Mouse (Mus musculus): Measurements from ENCODE around the gene Clip2. TPM values are rescaled to one million over a fixed set of nuclear protein-coding genes. Genes with fewer than 3 reads are reported as not detected.
"Not testable (repeated sequence)": the region's sequence is repeated elsewhere in the genome, so short reads cannot be mapped to it uniquely, and the experiment has no call there.

Clip2 gene
- polyA plus RNA-seq, 1 experiment, result not detected

DNA sequence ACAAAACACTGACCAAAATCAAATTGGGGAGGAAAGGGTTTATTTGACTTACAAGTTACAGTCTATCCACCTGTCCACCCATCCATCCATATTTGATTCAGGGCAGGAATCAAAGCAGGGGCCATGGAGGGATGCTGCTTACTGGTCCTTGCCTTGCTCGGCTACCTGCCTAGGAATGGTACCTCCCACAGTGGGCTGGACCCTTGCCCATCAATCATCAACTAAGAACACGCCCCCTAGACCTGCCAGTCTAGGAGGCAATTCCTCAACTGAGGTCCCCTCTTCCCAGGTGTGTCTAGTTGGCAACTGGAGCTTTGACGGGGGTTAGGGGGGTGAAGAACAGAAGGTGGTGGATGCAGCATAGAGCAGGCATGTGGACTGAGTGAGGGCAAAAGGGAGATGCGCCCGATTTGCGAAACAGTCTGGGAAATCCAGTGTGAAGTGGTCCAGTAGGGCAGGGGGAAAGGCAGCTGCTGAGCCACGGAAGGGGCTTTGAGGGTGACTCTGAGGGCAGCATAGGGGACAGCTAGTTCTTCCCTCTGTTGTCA, 67.0 kb downstream of the Clip2 start:
- Histone ChIP-seq H3K4me3 (ENCODE audit: insufficient read depth, low read depth, low read length) (no peak overlapping the region), H3K4me1 (ENCODE audit: control insufficient read depth, insufficient read depth, low read length) (peaks cover 25% of the 10 kb centered on the region), H3K27ac (ENCODE audit: insufficient read depth, low read depth, low read length) (no peak overlapping the region)
- 80% methylated on average over 7 of the region's 7 CpGs for WGBS
- TF ChIP-seq POLR2A (IDR thresholded peaks at IDR 0.05; ENCODE audit: insufficient read depth, low read depth, low read length), result no peak
- no peak for TF ChIP-seq CTCF (IDR thresholded peaks at IDR 0.05; ENCODE audit: insufficient read depth, low read depth, low read length)

DNA sequence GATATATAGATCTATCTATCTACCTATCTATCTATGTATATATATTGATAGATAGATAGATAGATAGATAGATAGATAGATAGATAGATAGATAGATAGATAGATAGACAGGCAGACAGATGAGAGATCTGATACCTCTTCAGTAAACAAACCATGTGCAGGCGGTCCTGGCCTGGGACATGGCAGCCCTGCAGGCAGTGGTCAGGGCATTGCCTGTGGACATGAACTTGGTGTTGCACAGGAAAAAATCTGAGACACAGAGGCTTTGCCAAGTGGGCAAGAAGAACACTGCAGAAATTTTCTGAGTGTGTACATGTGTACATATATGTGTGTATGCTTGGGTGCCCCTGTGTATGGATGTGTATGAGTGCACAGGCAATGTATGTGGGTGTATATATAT, 68.9 kb downstream of the Clip2 start:
- TF ChIP-seq POLR2A (IDR thresholded peaks at IDR 0.05; ENCODE audit: insufficient read depth, low read depth, low read length) (no peak), CTCF (IDR thresholded peaks at IDR 0.05; ENCODE audit: insufficient read depth, low read depth, low read length) (no peak)
- 96% methylated on average over 1 of the region's 1 CpGs for WGBS
- no peak overlapping the region for H3K27ac ChIP-seq (ENCODE audit: insufficient read depth, low read depth, low read length)
- H3K4me3 ChIP-seq (ENCODE audit: insufficient read depth, low read depth, low read length), result no peak overlapping the region
- peaks cover 8% of the 10 kb centered on the region; the same call in 1 of the 2 replicates for H3K4me1 ChIP-seq (ENCODE audit: control insufficient read depth, insufficient read depth, low read length)

DNA sequence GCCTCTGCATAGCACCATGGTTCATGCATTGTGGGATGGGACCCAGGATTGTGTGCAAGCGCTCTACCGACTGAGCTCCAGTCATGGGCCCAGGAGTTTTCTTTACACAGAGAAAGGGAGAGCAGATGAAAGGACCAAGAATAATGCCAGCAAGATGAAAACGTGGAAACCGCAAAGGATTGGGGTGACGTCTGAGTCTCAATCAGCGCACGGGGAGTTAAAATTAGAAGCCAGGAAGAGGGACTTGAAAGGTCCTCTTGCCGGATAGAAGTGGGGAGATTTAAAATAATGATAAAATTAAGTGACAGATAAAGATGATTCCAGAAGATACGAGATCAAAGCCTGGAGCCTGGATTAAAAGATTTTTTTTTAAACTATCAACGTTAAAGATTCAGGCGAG, 69.9 kb downstream of the Clip2 start:
- TF ChIP-seq CTCF (IDR thresholded peaks at IDR 0.05; ENCODE audit: insufficient read depth, low read depth, low read length) (no peak), POLR2A (IDR thresholded peaks at IDR 0.05; ENCODE audit: insufficient read depth, low read depth, low read length) (no peak)
- WGBS, result 64% methylated on average over 11 of the region's 11 CpGs
- no peak overlapping the region for H3K27ac ChIP-seq (ENCODE audit: insufficient read depth, low read depth, low read length)
- peaks cover 4% of the 10 kb centered on the region; the same call in 1 of the 2 replicates for H3K4me1 ChIP-seq (ENCODE audit: control insufficient read depth, insufficient read depth, low read length)
- H3K4me3 ChIP-seq (ENCODE audit: insufficient read depth, low read depth, low read length), result no peak overlapping the region

DNA sequence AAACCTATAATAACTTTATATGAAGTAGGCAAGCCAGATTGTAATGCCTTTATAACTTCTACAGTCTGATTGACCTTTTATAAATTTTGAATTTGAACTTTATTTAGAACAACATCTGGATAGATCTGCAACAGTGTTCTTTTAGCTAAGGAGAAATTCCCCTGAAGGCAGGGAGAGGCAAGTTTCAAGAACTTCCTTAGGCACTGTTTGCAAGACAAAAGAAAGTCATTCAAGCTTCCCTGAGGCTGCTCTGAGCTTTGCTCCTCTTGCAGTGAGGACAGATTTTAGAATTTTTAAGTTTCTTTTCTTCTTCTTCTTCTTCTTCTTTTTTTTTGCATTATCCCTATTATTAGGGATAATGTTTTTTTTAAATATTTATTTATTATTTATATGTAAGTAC, 73.3 kb downstream of the Clip2 start:
- H3K27ac ChIP-seq (ENCODE audit: insufficient read depth, low read depth, low read length); H3K4me1 ChIP-seq (ENCODE audit: control insufficient read depth, insufficient read depth, low read length); H3K4me3 ChIP-seq (ENCODE audit: insufficient read depth, low read depth, low read length): not testable (repeated sequence)

DNA sequence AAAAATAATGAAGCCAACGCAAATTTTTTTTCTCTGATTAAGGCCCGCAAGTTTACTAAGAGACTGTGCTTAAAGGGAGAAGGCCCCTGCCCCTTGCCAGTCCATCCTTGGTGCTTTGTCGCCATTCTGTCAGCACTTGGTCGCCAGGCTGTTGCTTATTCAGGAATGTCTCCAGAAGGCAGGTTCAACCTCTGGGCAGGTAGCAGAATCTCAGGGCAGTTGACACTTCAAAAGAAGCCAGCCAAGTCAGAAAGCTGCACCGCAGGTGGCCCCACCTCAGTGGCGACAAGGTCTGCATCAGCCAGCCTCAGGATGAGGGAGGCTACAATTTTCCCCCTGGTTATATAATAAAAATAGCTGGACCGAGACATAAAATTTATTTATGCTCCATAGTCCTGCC, 76.5 kb downstream of the Clip2 start:
- not testable (repeated sequence) for H3K4me1 ChIP-seq (ENCODE audit: control insufficient read depth, insufficient read depth, low read length); H3K4me3 ChIP-seq (ENCODE audit: insufficient read depth, low read depth, low read length); H3K27ac ChIP-seq (ENCODE audit: insufficient read depth, low read depth, low read length)
- WGBS, result 96% methylated on average over 7 of the region's 7 CpGs

DNA sequence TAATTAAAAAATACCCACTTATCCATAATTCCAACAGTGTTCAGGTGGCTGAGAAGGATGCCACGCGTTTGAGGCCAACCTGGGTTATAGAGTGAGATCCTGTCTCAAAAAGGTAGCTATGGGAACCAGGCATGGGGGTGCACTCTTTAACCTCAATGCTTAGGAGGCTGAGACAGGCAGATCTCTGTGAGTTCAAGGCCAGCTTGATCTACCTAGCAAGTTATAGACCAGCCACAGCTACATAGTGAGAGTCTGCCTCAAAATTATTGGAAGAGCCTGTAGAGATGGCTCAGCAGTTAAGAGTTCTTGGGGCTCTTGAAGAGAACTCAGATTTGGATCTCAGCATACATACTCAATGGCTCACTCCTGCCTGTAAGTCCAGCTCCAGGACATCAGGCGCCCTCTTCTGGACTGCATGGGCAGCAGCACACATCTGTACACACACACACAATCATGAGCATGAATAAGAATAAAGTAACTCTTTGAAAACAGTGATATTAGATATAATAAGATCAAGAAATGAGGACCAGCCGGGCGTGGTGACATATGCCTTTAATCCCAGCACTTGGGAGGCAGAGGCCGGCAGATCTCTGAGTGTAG, 77.1 kb downstream of the Clip2 start:
- H3K4me1 ChIP-seq (ENCODE audit: control insufficient read depth, insufficient read depth, low read length), result no peaks in the 10 kb centered on the region
- 91% methylated on average over 6 of the region's 6 CpGs for WGBS
- no peak overlapping the region for H3K4me3 ChIP-seq (ENCODE audit: insufficient read depth, low read depth, low read length)
- no peak overlapping the region for H3K27ac ChIP-seq (ENCODE audit: insufficient read depth, low read depth, low read length)
- TF ChIP-seq POLR2A (IDR thresholded peaks at IDR 0.05; ENCODE audit: insufficient read depth, low read depth, low read length) (no peak), CTCF (IDR thresholded peaks at IDR 0.05; ENCODE audit: insufficient read depth, low read depth, low read length) (no peak)

DNA sequence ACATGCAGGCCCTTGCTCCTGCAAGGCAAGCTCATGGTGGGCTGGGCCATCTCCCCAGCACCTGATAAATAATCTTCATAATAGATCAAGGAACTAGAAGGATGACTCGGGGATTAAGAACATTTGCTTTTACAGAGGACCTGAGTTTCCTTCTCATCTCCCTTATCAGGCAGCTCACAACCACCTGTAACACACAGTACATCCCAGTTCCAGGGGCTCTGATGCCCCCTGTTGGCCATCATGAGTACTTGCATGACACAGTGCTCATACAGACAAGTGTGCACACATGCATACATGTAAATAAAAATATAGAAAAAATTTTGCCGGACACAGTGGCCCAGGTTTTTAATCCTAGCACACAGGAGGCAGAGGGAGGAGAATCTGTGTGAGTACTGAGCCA, 78.3 kb downstream of the Clip2 start:
- 87% methylated on average over 2 of the region's 2 CpGs for WGBS
- no peak overlapping the region for H3K4me3 ChIP-seq (ENCODE audit: insufficient read depth, low read depth, low read length)
- TF ChIP-seq CTCF (IDR thresholded peaks at IDR 0.05; ENCODE audit: insufficient read depth, low read depth, low read length) (no peak), POLR2A (IDR thresholded peaks at IDR 0.05; ENCODE audit: insufficient read depth, low read depth, low read length) (no peak)

DNA sequence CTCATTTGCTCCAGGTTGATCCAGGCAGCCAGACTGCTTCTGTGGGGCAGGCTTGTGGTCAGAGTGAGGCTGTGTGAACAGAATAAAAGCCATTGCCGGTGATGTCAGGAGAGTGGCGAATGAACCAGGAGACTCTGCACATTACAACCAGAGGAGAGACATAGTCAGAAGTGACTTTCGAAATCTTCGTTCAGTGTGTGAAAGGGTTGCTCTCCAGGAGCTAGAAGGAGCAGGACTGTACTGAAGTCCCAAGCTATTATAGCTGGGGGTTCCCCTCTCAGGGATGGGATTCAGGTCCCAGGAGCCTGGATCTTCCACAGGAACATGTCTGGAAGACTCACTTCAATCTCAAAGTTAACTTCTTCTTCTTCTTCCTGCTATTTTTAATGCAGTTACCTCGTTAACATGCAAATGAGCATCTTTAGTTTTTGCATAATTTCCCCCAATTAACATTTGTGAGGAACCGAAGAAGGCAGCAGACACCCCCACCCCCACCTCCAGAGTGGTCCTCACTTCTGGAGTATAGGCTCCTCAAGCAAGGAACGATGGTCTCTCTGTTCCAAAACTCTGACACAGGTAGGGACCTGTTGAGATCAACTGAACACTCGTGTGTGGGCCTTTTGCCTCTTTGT, 81.6 kb downstream of the Clip2 start:
- TF ChIP-seq CTCF (IDR thresholded peaks at IDR 0.05; ENCODE audit: insufficient read depth, low read depth, low read length), result no peak
- H3K4me3 ChIP-seq (ENCODE audit: insufficient read depth, low read depth, low read length), result no peak overlapping the region
- no peak overlapping the region for H3K27ac ChIP-seq (ENCODE audit: insufficient read depth, low read depth, low read length)
- H3K4me1 ChIP-seq (ENCODE audit: control insufficient read depth, insufficient read depth, low read length), result peaks cover 26% of the 10 kb centered on the region
- whole genome bisulfite sequencing, result 65% methylated on average over 8 of the region's 8 CpGs

More for the DNA sequence above, 78.3 kb downstream of the Clip2 start:
- Histone ChIP-seq H3K27ac (ENCODE audit: insufficient read depth, low read depth, low read length) (no peak overlapping the region), H3K4me1 (ENCODE audit: control insufficient read depth, insufficient read depth, low read length) (peaks cover 3% of the 10 kb centered on the region; the same call in 1 of the 2 replicates)

DNA sequence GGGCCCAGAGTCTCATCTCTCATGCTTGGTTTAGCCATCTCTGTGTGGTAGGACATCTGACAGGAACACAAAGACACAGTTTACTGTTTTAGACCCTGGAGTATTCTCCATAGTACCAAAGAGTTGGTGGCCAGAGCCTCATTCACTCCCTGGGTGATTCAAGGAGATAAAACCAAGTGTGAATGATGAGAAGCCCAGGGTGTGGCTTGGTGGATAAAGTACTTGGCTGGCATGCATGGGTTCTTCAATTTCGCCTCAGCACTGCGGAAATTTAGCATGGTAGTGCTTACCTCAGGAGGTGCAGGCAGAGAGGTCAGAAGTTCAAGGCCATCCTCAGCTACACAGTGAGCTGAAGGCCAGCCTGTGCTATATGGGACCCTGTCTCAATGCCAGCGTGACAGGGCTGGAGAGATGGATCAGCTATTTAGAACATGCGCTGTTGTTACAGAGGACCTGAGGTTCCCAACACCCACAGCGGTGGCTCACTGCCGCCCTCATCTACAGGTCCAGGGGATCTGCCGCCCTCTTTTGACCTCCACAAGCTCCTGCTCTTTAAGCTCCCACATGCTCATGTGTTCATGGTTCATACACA, 82.6 kb downstream of the Clip2 start:
- H3K27ac ChIP-seq (ENCODE audit: insufficient read depth, low read depth, low read length), result no peak overlapping the region
- H3K4me1 ChIP-seq (ENCODE audit: control insufficient read depth, insufficient read depth, low read length), result peaks cover 26% of the 10 kb centered on the region
- TF ChIP-seq POLR2A (IDR thresholded peaks at IDR 0.05; ENCODE audit: insufficient read depth, low read depth, low read length) (no peak), CTCF (IDR thresholded peaks at IDR 0.05; ENCODE audit: insufficient read depth, low read depth, low read length) (no peak)
- WGBS, result 94% methylated on average over 7 of the region's 7 CpGs
- H3K4me3 ChIP-seq (ENCODE audit: insufficient read depth, low read depth, low read length), result no peak overlapping the region
